ENCODE assay signal across 22 mouse cellular contexts in the genomic region with DNA sequence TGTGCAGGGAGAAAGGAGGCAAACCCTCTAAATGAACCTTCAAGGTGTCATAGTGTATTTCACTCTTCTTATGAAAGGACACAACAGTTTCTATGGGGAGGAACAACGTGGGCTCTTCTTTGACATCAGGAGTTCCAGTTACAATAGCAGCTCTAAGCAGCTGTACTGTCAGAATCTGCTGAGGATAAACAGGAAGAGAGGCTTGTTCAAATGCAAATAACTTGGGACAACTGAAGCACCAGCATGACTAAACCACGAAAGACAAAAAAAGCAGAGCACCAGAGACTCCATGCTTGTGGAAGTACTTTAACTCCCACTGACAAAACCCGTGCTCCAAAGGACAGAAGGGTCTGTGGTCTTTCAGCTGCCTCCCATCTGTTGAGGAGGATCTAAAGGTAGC.
"Had no signal": no experiment of that assay in that cellular context is flagged by ENCODE, and none has a peak within 500 bp of the region (broad histone marks: within the 10 kb centered on the region; RNA-seq: fewer than 3 reads in every experiment).

No protein-coding gene starts in this region.

- H3K9me3 ChIP-seq: limb, embryonic 12.5 days; limb, embryonic 15.5 days; megakaryocyte, embryonic 14.5 days; midbrain, embryonic 10.5 days; midbrain, embryonic 13.5 days; neural tube, embryonic 12.5 days; neural tube, embryonic 15.5 days had no signal

- H3K27me3 ChIP-seq: limb, embryonic 12.5 days; limb, embryonic 15.5 days; megakaryocyte, embryonic 14.5 days; midbrain, embryonic 13.5 days; neural tube, embryonic 12.5 days; neural tube, embryonic 15.5 days had no signal

- ATAC-seq: liver, postnatal 0 days; lung, postnatal 0 days; midbrain, embryonic 13.5 days; midbrain, embryonic 16.5 days had no signal

- DNase-seq: kidney, adult 9 months; kidney, postnatal 14 days; kidney, postnatal 4 days; left cerebral cortex, postnatal 4 days; liver, postnatal 0 days; lung, embryonic 14.5 days; right cerebral cortex, adult 18-20 months; thymus, adult 2 months; thymus, postnatal 14 days; thymus, postnatal 4 days had no signal

- H3K4me1 ChIP-seq: limb, embryonic 12.5 days; limb, embryonic 15.5 days; midbrain, embryonic 10.5 days; midbrain, embryonic 13.5 days; neural tube, embryonic 12.5 days; neural tube, embryonic 15.5 days had no signal

- H3K9ac ChIP-seq: limb, embryonic 12.5 days; limb, embryonic 15.5 days; liver, embryonic 14.5 days; liver, postnatal 0 days; lung, embryonic 14.5 days; midbrain, embryonic 13.5 days; neural tube, embryonic 12.5 days; neural tube, embryonic 15.5 days had no signal

- H3K27ac ChIP-seq: limb, embryonic 12.5 days; limb, embryonic 15.5 days; liver, embryonic 14.5 days; midbrain, embryonic 10.5 days; midbrain, embryonic 13.5 days; neural tube, embryonic 12.5 days; neural tube, embryonic 15.5 days; stomach, postnatal 0 days had no signal

- H3K4me2 ChIP-seq: limb, embryonic 12.5 days; limb, embryonic 15.5 days; liver, embryonic 11.5 days; lung, embryonic 14.5 days; midbrain, embryonic 13.5 days; neural tube, embryonic 12.5 days; neural tube, embryonic 15.5 days had no signal

- H3K4me3 ChIP-seq: limb, embryonic 12.5 days; limb, embryonic 15.5 days; megakaryocyte, embryonic 14.5 days; midbrain, embryonic 10.5 days; midbrain, embryonic 13.5 days; neural tube, embryonic 12.5 days; neural tube, embryonic 15.5 days had no signal
